Mouse (Mus musculus) limb, embryonic 11.5 days (tissue): ENCODE measurements around the gene Mab21l3. TPM values are rescaled to one million over a fixed set of nuclear protein-coding genes. Genes with fewer than 3 reads are reported as not detected.

Experiments used
- ATAC-seq: fragments of 200-750 bp; cut with Nextera tagmentation; 2 replicates; pipeline ENCODE4 v1.8.0; 2017; ENCODE audit warnings: low read depth; ENCODE audit not compliant: insufficient number of reproducible peaks, low FRiP score, low TSS enrichment
- DNase-seq: peaks from one replicate; pipeline ENCODE4 v3.0.0-alpha.2; 2015; ENCODE audit warnings: low spot score
- H3K27ac ChIP-seq: fragments of 300-500 bp; sonication (generic); replicated peaks from 2 replicates; pipeline ENCODE4 v1.5.1; 2014; ENCODE audit warnings: low read depth, mild to moderate bottlenecking, low read length
- H3K27me3 ChIP-seq: fragments of 300-500 bp; sonication (generic); 2 replicates; pipeline ENCODE4 v1.6.1; 2014; ENCODE audit warnings: mild to moderate bottlenecking, low read length, mixed read lengths; ENCODE audit not compliant: control insufficient read depth, insufficient read depth
- H3K36me3 ChIP-seq: fragments of 300-500 bp; sonication (generic); 2 replicates; pipeline ENCODE4 v1.6.1; 2014; ENCODE audit warnings: mild to moderate bottlenecking, low read length, moderate library complexity, mixed read lengths; ENCODE audit not compliant: control insufficient read depth, insufficient read depth
- H3K4me1 ChIP-seq: fragments of 300-500 bp; sonication (generic); 2 replicates; pipeline ENCODE4 v1.6.1; 2014; ENCODE audit warnings: low read length, mixed read lengths; ENCODE audit not compliant: control insufficient read depth, insufficient read depth
- H3K4me2 ChIP-seq: fragments of 300-500 bp; sonication (generic); 2 replicates; pipeline ENCODE4 v1.6.1; 2014; ENCODE audit warnings: low read depth, mild to moderate bottlenecking, moderate library complexity; ENCODE audit not compliant: severe bottlenecking
- H3K4me3 ChIP-seq: fragments of 300-500 bp; sonication (generic); 2 replicates; pipeline ENCODE4 v1.5.1; 2014; ENCODE audit warnings: low read depth, low read length
- H3K9ac ChIP-seq: fragments of 300-500 bp; sonication (generic); 2 replicates; pipeline ENCODE4 v1.6.1; 2014; ENCODE audit warnings: mild to moderate bottlenecking, low read length
- H3K9me3 ChIP-seq: fragments of 300-500 bp; sonication (generic); 2 replicates; pipeline ENCODE4 v1.6.1; 2016; ENCODE audit warnings: low read length; ENCODE audit not compliant: control insufficient read depth
- WGBS: fragments of 180-500 bp; shearing (Covaris S2); extraction: QIAGEN DNeasy Blood & Tissue Kit; methylation state at CpG from one replicate; pipeline ENCODE4 v1.1.7; 2014; 5-methylcytosine and 5-hydroxymethylcytosine counted together
- polyA plus RNA-seq: library from polyadenylated mRNA; unstranded; fragments of >200 nt; fragmentation: Nextera tagmentation; extraction: Ambion mirVana; gene quantifications from 2 replicates; pipeline ENCODE4 v1.2.1, GENCODE M21; 2014

Mab21l3 gene
- polyA plus RNA-seq: 0.79 and 1.1 TPM in 2 replicates

DNA sequence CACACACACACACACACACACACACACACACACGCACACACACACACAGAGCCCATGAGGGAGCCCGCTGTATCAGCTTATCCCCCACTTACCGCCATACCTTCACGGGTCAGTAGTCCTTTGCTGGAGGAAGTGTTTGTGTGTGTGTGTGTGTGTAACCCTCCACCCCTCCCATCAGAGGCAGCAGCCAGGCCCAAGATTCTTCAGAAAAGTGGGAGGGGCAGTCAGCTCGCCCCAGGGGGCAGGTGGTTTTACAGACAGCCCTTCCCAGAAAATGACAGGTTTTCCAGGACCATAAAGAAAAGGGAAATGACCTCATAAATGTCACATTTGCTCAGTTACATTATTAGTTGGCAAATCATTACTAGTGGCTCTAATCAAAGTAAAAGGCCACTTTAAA, at the start of gene Mab21l3:
Gene Mab21l3, minus strand, starts transcription at position 144 of the 400 bp plus-strand sequence.
- Histone ChIP-seq H3K4me1 (no peaks in the 10 kb centered on the region), H3K9ac (no peak within 1 kb of the TSS), H3K27me3 (no peaks in the 10 kb centered on the region), H3K4me3 (no peak within 1 kb of the TSS), H3K27ac (no peak within 1 kb of the TSS), H3K4me2 (no peak within 1 kb of the TSS), H3K36me3 (no peaks in the 10 kb centered on the region), H3K9me3 (no peaks in the 10 kb centered on the region)
- WGBS: 74% methylated on average over 5 of the region's 5 CpGs
- no peak for ATAC-seq
- no peak for DNase-seq

DNA sequence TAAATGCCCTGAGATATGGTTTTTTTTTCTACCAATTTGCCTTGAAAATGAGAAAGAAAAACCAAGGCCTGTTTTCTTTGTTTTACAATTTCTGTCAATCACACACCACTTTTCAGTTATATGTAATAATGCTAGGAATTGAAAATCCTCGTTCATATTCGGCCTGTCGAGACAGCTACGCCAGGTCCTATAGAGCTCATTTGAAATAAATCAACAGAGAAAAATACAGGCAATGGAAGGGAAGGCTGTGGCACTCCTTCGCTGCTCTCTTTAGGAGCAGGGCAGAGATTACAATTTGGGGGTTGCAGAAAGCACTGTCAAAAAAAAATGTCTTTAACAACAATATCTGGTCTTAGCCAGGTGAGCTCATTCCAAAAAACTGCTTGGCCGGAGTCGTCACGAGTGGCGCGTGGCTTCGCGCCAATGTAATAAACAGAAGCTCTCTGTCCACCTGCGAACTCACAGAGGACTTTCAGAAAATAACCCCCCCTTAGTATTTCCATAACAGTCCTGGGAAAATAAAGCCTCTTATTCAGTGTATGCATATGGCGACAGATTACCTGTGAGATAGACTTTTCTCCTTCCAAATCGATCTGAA, 48.7 kb upstream of the Mab21l3 start:
- no peaks in the 10 kb centered on the region for H3K9me3 ChIP-seq
- H3K36me3 ChIP-seq: no peaks in the 10 kb centered on the region
- no peak overlapping the region for H3K27ac ChIP-seq
- H3K9ac ChIP-seq: no peak overlapping the region
- 91% methylated on average over 15 of the region's 15 CpGs for WGBS
- ATAC-seq (no peak), DNase-seq (no peak)
- no peaks in the 10 kb centered on the region for H3K27me3 ChIP-seq
- H3K4me1 ChIP-seq: 0 out of 2 replicates have a peak, but pooled peaks cover 7% of the 10 kb centered on the region
- no peak overlapping the region for H3K4me2 ChIP-seq
- H3K4me3 ChIP-seq: no peak overlapping the region

DNA sequence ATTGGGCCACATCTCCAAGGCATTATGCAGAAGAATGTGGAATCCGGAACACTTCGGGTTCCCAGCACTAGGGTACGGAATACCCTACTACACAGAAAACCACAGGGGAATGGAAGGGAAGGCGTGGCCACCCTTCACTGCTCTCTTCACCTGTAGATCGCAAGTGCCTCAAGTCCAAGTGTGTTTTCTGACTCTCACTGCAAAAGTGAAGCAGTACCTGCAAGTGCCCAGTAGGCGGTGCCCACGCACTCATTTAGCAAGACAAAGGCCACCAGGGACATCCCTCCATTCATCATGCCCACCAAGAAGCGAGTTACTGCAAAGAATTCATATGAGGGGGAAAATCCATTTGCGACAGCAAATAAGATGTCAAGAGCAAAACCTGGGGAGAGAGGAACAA, 48.1 kb upstream of the Mab21l3 start:
- no peak overlapping the region for H3K4me2 ChIP-seq
- ATAC-seq: no peak
- no peaks in the 10 kb centered on the region for H3K36me3 ChIP-seq
- H3K27ac ChIP-seq: no peak overlapping the region
- no peak overlapping the region for H3K9ac ChIP-seq
- peak; percentile 82 for DNase-seq
- no peaks in the 10 kb centered on the region for H3K9me3 ChIP-seq
- H3K4me3 ChIP-seq: no peak overlapping the region
- H3K27me3 ChIP-seq: no peaks in the 10 kb centered on the region
- WGBS: 25% methylated on average over 9 of the region's 9 CpGs
- H3K4me1 ChIP-seq: 0 out of 2 replicates have a peak, but pooled peaks cover under 1% of the 10 kb centered on the region

DNA sequence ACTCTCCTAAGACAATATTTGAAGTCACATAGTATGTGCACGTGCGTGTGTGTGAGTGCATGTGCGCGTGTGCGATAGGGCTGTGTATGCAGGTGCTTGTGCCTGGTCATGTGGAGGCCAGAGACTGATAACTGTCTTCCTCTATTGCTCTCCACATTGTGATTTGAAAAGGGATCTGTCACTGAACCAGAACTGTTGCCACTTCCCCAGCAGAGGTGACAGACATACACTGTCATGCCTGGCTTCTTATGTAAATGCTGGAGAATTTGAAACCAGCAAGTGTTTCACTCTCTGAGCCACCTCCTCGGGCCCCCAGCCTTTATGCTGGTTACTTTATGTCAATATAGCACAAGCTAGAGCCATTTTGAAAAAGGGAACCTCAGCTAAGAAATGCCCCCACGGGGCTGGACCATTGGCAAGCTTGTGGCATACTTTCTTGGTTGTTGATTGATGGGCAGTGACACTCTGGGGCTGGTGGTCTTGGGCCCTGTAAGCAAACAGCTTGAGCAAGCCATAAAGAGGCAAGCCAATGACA, 46.7 kb upstream of the Mab21l3 start:
- Histone ChIP-seq H3K27ac (no peak overlapping the region), H3K4me1 (no peaks in the 10 kb centered on the region), H3K27me3 (no peaks in the 10 kb centered on the region), H3K4me3 (no peak overlapping the region), H3K9me3 (no peaks in the 10 kb centered on the region), H3K9ac (no peak overlapping the region), H3K36me3 (no peaks in the 10 kb centered on the region), H3K4me2 (no peak overlapping the region)
- 80% methylated on average over 7 of the region's 7 CpGs for WGBS
- ATAC-seq: no peak
- DNase-seq: no peak

DNA sequence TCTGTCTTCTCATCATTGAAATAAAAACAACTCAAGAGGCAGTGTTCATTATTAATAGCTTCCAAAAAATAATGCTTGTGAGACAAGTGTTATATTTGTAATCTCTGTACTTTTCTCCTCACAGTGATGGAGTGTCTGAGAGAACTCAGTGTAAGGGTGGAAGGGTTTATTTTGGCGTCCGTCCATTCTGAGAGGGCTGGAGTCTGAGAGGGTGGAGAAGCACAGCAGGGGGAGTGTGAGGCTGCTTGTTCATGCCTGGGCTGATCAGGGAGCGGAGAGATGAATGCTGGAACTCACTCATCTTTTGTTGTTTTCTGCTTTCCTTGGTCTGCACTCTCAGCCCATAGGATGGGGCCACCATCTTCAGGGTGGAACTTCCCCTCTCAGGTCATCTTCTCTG, 36.8 kb upstream of the Mab21l3 start:
- ATAC-seq (no peak), DNase-seq (no peak)
- Histone ChIP-seq H3K27me3 (no peaks in the 10 kb centered on the region), H3K4me3 (no peak overlapping the region), H3K9me3 (no peaks in the 10 kb centered on the region), H3K27ac (no peak overlapping the region), H3K4me1 (no peaks in the 10 kb centered on the region), H3K4me2 (no peak overlapping the region), H3K36me3 (no peaks in the 10 kb centered on the region), H3K9ac (no peak overlapping the region)
- 83% methylated on average over 3 of the region's 3 CpGs for WGBS

DNA sequence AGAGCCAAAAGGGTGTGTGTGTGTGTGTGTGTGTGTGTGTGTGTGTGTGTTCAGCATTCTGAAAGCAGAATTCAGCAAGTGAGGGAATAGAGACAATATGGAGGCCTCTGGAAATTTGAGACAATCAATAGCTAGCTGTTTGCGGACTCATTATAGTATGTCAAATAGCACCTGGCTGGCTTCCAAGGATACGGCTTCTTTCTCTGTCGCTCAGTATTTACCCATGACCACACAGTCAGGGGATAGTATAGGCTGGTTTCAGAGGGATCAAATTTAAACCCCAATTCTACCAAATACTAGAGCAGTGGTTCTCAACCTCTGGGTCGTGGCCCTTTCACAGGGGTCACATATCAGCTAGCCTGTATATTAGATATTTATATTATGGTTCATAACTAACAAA, 36.3 kb upstream of the Mab21l3 start:
- H3K4me2 ChIP-seq: no peak overlapping the region
- no peaks in the 10 kb centered on the region for H3K4me1 ChIP-seq
- no peaks in the 10 kb centered on the region for H3K9me3 ChIP-seq
- H3K9ac ChIP-seq: no peak overlapping the region
- no peaks in the 10 kb centered on the region for H3K27me3 ChIP-seq
- H3K4me3 ChIP-seq: no peak overlapping the region
- H3K36me3 ChIP-seq: no peaks in the 10 kb centered on the region
- no peak overlapping the region for H3K27ac ChIP-seq
- WGBS: 75% methylated on average over 4 of the region's 4 CpGs
- ATAC-seq: no peak
- no peak for DNase-seq

DNA sequence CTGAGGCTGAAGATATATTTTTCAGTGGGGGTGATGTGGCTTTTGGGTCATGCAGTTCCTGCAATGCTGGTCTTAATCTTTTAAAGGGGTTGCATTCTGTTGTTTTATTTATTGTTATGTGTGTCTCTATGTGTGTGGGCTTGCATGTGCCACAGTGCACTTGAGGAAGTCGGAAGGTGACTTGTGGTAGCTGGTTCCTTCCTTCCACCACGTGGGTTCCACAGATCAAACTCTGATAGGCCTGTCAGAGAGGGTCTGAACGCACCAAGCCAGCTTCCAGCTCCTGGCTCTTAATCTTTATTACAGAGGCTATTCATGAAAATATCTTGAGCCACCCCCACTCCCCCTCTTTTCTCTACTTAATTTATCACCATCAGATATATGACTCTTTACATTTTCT, 35.1 kb upstream of the Mab21l3 start:
- ATAC-seq: no peak
- no peaks in the 10 kb centered on the region for H3K36me3 ChIP-seq
- no peak for DNase-seq
- no peak overlapping the region for H3K4me3 ChIP-seq
- H3K4me1 ChIP-seq: no peaks in the 10 kb centered on the region
- WGBS: 52% methylated on average over 3 of the region's 3 CpGs
- H3K9ac ChIP-seq: no peak overlapping the region
- H3K4me2 ChIP-seq: no peak overlapping the region
- no peaks in the 10 kb centered on the region for H3K27me3 ChIP-seq
- H3K9me3 ChIP-seq: no peaks in the 10 kb centered on the region
- no peak overlapping the region for H3K27ac ChIP-seq

DNA sequence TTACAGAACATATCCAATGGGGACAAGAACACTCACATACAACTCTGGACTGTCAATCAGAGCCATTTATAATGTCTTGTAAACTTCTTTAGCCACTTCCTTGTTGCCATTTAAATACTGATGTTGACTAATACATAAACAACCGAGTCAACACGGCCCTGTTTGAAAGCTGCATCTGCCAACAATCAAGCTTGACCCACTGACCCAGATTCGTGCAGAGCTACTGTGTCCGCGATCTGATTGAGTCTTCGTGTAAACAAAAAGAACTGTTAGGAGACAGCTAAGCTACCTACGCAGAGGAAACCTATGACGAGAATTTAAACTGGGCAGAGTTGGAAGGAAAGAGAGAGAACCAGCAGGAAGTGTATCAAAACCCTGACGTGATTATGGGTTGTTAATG, 33.0 kb upstream of the Mab21l3 start:
- H3K36me3 ChIP-seq: no peaks in the 10 kb centered on the region
- no peak overlapping the region for H3K4me2 ChIP-seq
- no peak for ATAC-seq
- no peak overlapping the region for H3K4me3 ChIP-seq
- H3K4me1 ChIP-seq: no peaks in the 10 kb centered on the region
- 35% methylated on average over 9 of the region's 9 CpGs for WGBS
- no peak overlapping the region for H3K27ac ChIP-seq
- H3K27me3 ChIP-seq: no peaks in the 10 kb centered on the region
- no peaks in the 10 kb centered on the region for H3K9me3 ChIP-seq
- no peak overlapping the region for H3K9ac ChIP-seq
- DNase-seq: no peak

DNA sequence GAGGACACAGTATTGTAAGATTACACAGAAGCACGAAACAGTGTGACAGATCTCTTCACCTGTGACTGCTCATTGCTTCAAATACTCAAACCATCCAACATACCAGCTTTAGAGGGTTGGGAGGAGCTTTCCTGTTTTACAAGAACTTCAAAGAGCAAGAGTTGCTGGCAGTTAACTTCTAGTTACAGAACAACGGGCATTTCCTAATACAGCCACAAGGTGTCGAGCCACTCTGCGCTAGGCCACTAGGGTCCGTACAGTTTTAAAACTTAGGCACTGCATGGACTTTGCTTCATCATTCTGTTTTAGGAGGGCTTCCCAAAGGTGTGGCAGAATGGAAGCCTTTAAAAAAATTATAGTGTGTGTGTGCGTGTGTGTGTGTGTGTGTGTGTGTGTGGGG, 32.1 kb upstream of the Mab21l3 start:
- H3K9ac ChIP-seq: no peak overlapping the region
- no peak overlapping the region for H3K4me3 ChIP-seq
- no peaks in the 10 kb centered on the region for H3K9me3 ChIP-seq
- no peak overlapping the region for H3K4me2 ChIP-seq
- no peaks in the 10 kb centered on the region for H3K36me3 ChIP-seq
- H3K27me3 ChIP-seq: no peaks in the 10 kb centered on the region
- H3K27ac ChIP-seq: no peak overlapping the region
- DNase-seq (peak; percentile 39), ATAC-seq (no peak)
- WGBS: 55% methylated on average over 6 of the region's 6 CpGs
- H3K4me1 ChIP-seq: no peaks in the 10 kb centered on the region
